Mouse (Mus musculus) heart, embryonic 10.5 days (tissue): Measurements from ENCODE around the gene Ccdc157. TPM values are rescaled to one million over a fixed set of nuclear protein-coding genes. Genes with fewer than 3 reads are reported as not detected.
"Not testable (repeated sequence)": the region's sequence is repeated elsewhere in the genome, so short reads cannot be mapped to it uniquely, and the experiment has no call there.

Experiments
- DNase-seq: peaks from one replicate; pipeline ENCODE4 v3.0.0-alpha.2; 2017; ENCODE audit warnings: low spot score
- H3K27ac ChIP-seq: fragments of 300-500 bp; sonication (generic); 2 replicates; pipeline ENCODE4 v1.5.1; 2016; ENCODE audit warnings: mild to moderate bottlenecking
- H3K27me3 ChIP-seq: fragments of 300-500 bp; sonication (generic); 2 replicates; pipeline ENCODE4 v1.6.1; 2016; ENCODE audit warnings: mild to moderate bottlenecking; ENCODE audit not compliant: poor library complexity, insufficient read depth, severe bottlenecking
- H3K36me3 ChIP-seq: fragments of 300-500 bp; sonication (generic); 2 replicates; pipeline ENCODE4 v1.6.1; 2016; ENCODE audit warnings: mild to moderate bottlenecking, moderate library complexity
- H3K4me1 ChIP-seq: fragments of 300-500 bp; sonication (generic); 2 replicates; pipeline ENCODE4 v1.6.1; 2016; ENCODE audit warnings: mild to moderate bottlenecking
- H3K4me3 ChIP-seq: fragments of 300-500 bp; sonication (generic); 2 replicates; pipeline ENCODE4 v1.5.1; 2016; ENCODE audit warnings: mild to moderate bottlenecking, moderate library complexity
- H3K9me3 ChIP-seq: fragments of 300-500 bp; sonication (generic); 2 replicates; pipeline ENCODE4 v1.6.1; 2016; ENCODE audit warnings: mild to moderate bottlenecking, moderate library complexity
- WGBS: fragments of 180-500 bp; shearing (Covaris S2); methylation state at CpG from one replicate; pipeline ENCODE4 v1.1.7; 2016; 5-methylcytosine and 5-hydroxymethylcytosine counted together
- polyA plus RNA-seq: library from polyadenylated mRNA; unstranded; fragments of >200 nt; fragmentation: Nextera tagmentation; extraction: Ambion mirVana; gene quantifications from 2 replicates; pipeline ENCODE4 v1.2.1, GENCODE M21; 2016

The Ccdc157 gene
- polyA plus RNA-seq, 1 experiment from 2014 or later, result 4.2 TPM

DNA sequence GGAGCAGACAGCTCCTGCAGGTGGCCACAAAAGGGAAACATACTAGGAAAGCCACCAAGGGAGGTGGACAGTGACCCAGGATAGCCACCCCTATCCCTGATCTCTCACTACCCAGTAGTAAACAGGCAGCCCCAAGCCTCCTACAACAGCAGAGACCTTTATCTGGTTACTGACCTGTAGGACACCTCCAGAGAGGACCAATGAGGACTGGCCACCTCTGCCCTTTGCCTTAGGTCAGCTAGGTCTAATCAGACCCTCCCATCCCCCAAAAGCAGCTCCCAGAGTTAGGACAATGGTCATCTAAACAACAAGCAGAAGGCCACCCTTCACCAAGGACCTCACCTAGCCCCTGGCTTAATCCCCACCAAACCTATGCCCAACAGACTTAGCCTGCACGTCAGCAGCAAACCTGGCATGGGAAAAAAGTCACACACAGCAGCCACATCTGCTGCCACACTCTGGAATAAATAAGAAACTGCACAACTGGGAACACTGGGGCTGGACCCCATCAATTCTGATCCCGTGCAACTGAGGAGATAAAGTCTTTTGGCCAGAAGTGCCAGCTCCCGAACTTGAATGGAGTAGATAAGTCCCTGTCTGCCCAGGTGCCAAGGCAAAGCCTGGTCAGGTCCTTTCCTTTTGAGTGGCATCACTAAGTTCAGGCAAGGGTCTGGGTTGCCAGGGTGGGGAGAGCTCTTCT lies 42.6 kb downstream of the Ccdc157 start:
- Histone ChIP-seq H3K4me1 (peaks cover 34% of the 10 kb centered on the region), H3K9me3 (no peaks in the 10 kb centered on the region), H3K27ac (no peak overlapping the region; the same call in 1 of the 2 replicates), H3K27me3 (peaks cover 59% of the 10 kb centered on the region), H3K36me3 (no peaks in the 10 kb centered on the region), H3K4me3 (peak overlapping the region; percentile 65)
- no peak for DNase-seq
- WGBS, result 21% methylated on average over 3 of the region's 3 CpGs

DNA sequence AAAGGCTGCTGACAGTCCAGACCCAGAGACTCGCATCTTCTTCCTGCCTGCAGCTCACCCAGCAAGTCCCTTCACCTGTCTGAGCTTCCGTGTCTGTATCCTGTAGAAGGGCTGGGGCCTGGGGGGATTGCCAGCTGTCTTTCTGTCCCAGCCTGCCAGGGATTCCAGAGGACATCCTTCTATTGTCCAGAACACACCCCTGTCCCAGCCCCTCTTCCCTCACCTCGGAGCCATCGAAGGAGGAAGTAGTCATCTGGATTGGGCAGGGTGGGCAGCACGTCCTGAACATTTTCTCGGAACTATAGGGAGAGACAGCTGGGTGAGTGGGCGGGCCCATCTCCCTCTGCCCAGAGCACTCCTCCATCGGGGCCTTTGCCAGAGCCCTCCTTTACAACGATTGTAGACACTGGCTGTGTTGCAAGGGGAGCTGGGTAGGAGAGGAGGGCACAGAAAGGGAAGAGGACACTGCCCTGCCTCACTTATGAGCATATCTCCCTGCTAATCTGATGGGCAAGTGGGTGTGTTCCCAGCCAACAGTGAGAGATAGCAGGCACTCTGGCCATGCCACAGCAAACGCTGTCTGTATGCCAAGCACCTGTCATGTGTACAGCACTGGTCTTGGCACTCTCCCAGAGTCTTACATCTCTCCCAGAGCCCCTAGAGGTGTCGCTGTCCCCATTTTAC lies 43.5 kb downstream of the Ccdc157 start:
- Histone ChIP-seq H3K27ac (no peak overlapping the region), H3K4me1 (peaks cover 31% of the 10 kb centered on the region), H3K27me3 (peaks cover 55% of the 10 kb centered on the region), H3K9me3 (no peaks in the 10 kb centered on the region), H3K4me3 (no peak overlapping the region), H3K36me3 (no peaks in the 10 kb centered on the region)
- 57% methylated on average over 11 of the region's 11 CpGs for WGBS
- DNase-seq, result no peak

DNA sequence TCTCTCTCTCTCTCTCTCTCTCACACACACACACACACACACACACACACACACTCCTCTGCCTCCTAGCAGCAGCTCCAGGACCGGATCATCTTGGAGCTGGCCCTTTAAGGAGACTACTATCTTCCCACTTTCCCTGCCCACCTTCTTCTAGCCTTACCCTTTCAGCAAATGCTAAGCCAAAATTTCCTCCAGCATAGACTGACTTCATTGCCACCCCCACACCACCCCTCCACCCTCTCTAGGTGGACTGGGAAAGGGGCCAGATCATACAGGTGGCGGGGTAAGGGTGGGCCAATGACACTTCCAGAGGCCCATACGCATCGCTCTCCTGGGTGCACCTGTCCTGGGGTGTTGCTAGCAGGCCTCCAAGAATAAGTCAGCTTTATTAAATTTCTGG lies 44.7 kb downstream of the Ccdc157 start:
- Histone ChIP-seq H3K27ac (no peak overlapping the region), H3K9me3 (no peaks in the 10 kb centered on the region), H3K4me1 (peaks cover 31% of the 10 kb centered on the region), H3K36me3 (no peaks in the 10 kb centered on the region), H3K4me3 (no peak overlapping the region), H3K27me3 (peaks cover 45% of the 10 kb centered on the region)
- 87% methylated on average over 4 of the region's 4 CpGs for WGBS
- DNase-seq, result no peak

DNA sequence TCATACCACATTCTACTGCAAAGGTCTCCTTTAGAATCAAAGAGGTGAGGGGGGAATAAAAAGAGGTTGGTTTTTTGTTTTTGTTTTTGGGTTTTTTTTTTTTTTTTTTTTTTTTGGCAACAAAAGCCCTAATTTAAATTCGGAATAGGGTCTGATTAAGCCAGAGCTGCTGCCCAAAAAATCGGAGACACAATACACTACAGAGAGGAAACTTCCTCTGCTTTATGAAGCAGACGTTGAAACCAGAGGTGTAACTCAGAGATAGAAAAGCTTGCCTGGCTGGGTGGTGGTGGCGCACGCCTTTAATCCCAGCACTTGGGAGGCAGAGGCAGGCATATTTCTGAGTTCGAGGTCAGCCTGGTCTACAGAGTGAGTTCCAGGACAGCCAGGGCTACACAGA lies 45.6 kb downstream of the Ccdc157 start:
- H3K27ac ChIP-seq, H3K9me3 ChIP-seq, H3K4me3 ChIP-seq, H3K36me3 ChIP-seq, DNase-seq: not testable (repeated sequence)
- peaks cover 23% of the 10 kb centered on the region for H3K4me1 ChIP-seq
- WGBS, result 82% methylated on average over 6 of the region's 6 CpGs
- H3K27me3 ChIP-seq, result peaks cover 36% of the 10 kb centered on the region

DNA sequence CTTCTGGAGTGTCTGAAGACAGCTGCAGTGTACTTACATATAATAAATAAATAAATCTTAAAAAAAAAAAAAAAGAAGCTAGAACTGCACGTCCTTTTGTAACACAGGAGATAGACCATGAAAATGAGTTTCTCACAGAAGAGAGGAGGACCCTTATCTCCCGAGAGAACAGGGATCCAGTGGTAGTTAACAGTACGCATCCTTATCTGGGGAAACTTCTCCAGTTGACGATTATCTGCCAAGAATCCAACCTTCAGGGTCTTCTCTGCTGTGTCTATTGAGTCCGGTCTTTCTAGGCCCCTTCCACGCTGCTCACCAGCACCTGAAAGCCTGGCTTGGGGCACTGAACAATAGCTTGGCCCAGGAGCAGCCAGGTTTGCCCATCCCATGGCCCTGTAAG lies 46.1 kb downstream of the Ccdc157 start:
- H3K27ac ChIP-seq, result no peak overlapping the region
- H3K27me3 ChIP-seq, result peaks cover 30% of the 10 kb centered on the region
- H3K4me1 ChIP-seq, result peaks cover 17% of the 10 kb centered on the region
- no peaks in the 10 kb centered on the region for H3K9me3 ChIP-seq
- H3K4me3 ChIP-seq, result no peak overlapping the region
- WGBS, result 58% methylated on average over 6 of the region's 6 CpGs
- no peaks in the 10 kb centered on the region for H3K36me3 ChIP-seq
- DNase-seq, result no peak

DNA sequence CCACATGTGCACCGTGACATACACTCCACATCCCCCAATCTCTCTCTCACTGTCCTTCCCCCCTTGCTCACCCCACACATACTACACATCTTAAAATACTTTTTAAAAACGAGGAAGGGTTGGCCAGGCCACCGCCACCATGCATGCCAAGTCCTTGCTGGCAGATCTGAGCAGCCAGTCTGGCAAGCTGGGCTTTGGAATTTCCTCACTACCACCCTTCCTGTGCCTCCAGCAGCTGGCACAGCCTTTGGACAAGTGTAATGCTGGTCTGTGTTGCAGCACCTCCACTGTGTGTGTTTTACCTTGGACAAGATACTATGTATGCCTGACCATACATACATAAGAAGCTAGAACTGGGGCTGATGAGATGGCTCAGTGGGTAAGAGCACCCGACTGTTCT lies 46.6 kb downstream of the Ccdc157 start:
- no peak for DNase-seq
- H3K27me3 ChIP-seq, result peaks cover 27% of the 10 kb centered on the region
- H3K4me1 ChIP-seq, result peaks cover 13% of the 10 kb centered on the region
- WGBS, result 84% methylated on average over 4 of the region's 4 CpGs
- H3K4me3 ChIP-seq, result no peak overlapping the region
- no peaks in the 10 kb centered on the region for H3K36me3 ChIP-seq
- H3K9me3 ChIP-seq, result no peaks in the 10 kb centered on the region
- H3K27ac ChIP-seq, result no peak overlapping the region

DNA sequence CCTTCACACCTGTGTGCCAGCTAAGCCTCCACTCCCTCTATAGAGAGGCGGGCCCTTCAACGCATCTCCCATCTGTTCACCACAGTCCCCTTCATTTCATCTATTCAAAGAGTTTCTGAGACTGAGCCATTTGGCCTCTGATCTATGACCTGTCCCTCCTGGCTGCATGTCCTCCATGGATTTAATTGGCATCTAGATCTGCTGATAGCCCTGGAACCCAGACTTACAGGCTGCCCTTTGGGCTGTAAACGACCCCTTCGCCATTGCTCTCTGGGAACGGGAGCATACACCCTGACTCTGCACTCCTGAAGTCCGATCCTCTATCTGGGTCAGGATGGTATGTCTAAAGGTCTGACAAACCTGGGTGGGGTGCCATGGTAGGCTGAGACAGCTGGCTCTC lies 47.2 kb downstream of the Ccdc157 start:
- Histone ChIP-seq H3K27ac (no peak overlapping the region), H3K4me3 (no peak overlapping the region)
- WGBS, result 84% methylated on average over 6 of the region's 6 CpGs

DNA sequence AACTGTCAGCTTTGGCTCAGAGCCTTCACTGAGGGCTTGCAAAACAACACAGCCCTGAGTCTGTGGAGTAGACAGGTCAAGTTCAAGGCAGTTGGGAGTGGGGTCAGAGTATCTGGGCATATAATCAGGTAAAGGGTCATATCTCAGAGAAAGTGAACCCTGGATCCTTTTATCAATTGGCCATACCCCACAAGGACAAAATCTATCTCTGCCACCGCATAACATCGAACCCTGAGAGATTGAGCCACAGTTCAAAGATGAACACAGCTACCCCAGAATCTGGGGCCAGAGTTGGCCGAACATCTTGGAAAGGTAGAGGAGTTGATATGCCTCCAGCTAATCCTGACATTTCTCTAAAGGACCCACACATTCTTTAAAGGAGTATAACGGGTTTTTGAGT lies 48.1 kb downstream of the Ccdc157 start:
- Histone ChIP-seq H3K27ac (no peak overlapping the region), H3K4me3 (no peak overlapping the region), H3K36me3 (0 out of 2 replicates have a peak, but pooled peaks cover 2% of the 10 kb centered on the region), H3K9me3 (no peaks in the 10 kb centered on the region), H3K4me1 (no peaks in the 10 kb centered on the region), H3K27me3 (peaks cover 12% of the 10 kb centered on the region)
- no peak for DNase-seq
- WGBS, result 76% methylated on average over 4 of the region's 4 CpGs

More for the DNA sequence above, 47.2 kb downstream of the Ccdc157 start:
- DNase-seq, result no peak
- no peaks in the 10 kb centered on the region for H3K36me3 ChIP-seq
- H3K27me3 ChIP-seq, result peaks cover 20% of the 10 kb centered on the region
- H3K4me1 ChIP-seq, result peaks cover 6% of the 10 kb centered on the region
- H3K9me3 ChIP-seq, result no peaks in the 10 kb centered on the region

DNA sequence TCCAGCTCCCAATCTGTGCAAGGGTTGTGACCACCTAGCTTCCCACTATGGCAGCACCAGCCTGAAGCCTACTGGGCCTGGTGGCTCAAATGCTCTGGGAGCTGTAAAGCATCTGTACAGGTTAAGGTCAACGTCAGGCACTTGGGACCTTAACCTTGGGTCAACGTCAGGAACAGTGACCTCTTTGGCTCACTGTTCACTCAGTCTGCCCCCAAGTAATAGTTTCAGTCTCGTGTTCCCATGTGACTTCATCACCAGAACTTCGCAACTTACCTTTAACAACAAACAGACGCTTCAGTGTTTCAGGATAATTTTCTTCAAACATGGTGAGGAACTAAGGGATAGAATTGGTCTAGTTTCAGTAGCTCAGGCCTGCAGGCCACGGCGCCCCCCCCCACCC lies 51.4 kb downstream of the Ccdc157 start:
- Histone ChIP-seq H3K36me3 (0 out of 2 replicates have a peak, but pooled peaks cover 3% of the 10 kb centered on the region), H3K4me1 (no peaks in the 10 kb centered on the region), H3K27ac (no peak overlapping the region), H3K4me3 (no peak overlapping the region), H3K27me3 (no peaks in the 10 kb centered on the region), H3K9me3 (no peaks in the 10 kb centered on the region)
- WGBS, result 79% methylated on average over 7 of the region's 7 CpGs
- DNase-seq, result no peak

DNA sequence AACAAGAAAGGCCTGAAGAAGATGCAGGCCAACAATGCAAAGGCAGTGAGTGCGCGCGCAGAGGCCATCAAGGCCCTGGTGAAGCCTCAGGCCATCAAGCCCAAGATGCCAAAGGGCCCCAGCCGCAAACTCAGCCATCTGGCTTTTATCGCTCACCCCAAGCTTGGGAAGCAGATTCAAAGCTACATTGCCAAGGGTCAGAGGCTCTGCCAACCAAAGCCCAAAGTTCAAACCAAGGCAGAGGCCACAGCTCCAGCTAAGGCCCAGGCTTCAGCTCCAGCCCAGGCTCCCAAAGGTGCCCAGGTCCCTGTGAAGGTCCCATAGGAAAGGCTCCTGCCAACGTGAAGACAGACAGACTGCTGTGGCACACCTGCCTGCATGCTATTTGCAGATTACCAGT lies 52.2 kb downstream of the Ccdc157 start:
- 83% methylated on average over 6 of the region's 6 CpGs for WGBS
- not testable (repeated sequence) for DNase-seq

DNA sequence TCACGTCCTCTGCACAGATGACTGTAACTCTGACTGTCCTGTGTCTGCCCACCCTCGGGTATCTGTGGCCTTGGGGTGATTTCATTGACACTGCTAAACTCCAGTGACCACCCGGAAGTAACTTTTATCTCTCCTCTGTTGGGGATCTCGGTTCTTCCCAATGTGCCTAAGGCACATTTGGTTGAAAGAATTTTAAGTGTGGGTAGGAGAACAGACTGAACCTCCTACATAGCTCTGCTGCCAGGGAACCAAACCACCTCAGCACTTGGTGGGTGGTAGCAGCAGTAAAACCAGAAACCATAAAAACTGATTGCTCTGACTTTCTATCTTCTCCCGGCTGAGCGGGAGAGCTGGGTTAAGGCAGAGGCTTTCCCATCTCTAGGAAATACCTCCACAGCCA lies 54.6 kb downstream of the Ccdc157 start:
- WGBS, result 62% methylated on average over 6 of the region's 6 CpGs
- H3K9me3 ChIP-seq, result no peaks in the 10 kb centered on the region
- H3K27ac ChIP-seq, result no peak overlapping the region
- H3K27me3 ChIP-seq, result no peaks in the 10 kb centered on the region
- 0 out of 2 replicates have a peak, but pooled peaks cover 3% of the 10 kb centered on the region for H3K36me3 ChIP-seq
- no peaks in the 10 kb centered on the region for H3K4me1 ChIP-seq
- no peak for DNase-seq
- H3K4me3 ChIP-seq, result no peak overlapping the region

More for the DNA sequence above, 52.2 kb downstream of the Ccdc157 start:
- H3K27ac ChIP-seq, H3K4me3 ChIP-seq, H3K4me1 ChIP-seq, H3K9me3 ChIP-seq, H3K36me3 ChIP-seq, H3K27me3 ChIP-seq: not testable (repeated sequence)

DNA sequence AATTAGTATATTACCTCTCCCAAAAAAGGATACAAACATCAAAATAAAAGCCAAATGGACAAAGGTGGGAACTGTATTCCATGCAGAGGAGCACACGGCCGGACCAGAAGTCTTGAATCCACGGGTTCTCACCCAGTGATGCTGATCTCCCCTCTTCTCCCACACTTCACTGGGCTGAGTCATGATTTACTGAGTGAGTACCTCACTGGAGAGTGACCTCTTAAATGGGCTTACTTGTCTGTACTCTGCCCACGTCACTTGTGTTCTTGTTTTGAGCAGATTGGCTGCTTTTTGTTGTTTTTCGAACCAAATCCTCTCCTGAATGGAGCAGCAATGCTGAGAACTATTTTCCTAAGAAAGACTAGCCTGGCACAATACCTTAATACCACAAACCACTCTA lies 55.1 kb downstream of the Ccdc157 start:
- no peak overlapping the region for H3K27ac ChIP-seq
- no peaks in the 10 kb centered on the region for H3K4me1 ChIP-seq
- DNase-seq, result no peak
- H3K36me3 ChIP-seq, result 0 out of 2 replicates have a peak, but pooled peaks cover 3% of the 10 kb centered on the region
- WGBS, result 85% methylated on average over 5 of the region's 5 CpGs
- H3K27me3 ChIP-seq, result no peaks in the 10 kb centered on the region
- no peak overlapping the region for H3K4me3 ChIP-seq
- H3K9me3 ChIP-seq, result no peaks in the 10 kb centered on the region

DNA sequence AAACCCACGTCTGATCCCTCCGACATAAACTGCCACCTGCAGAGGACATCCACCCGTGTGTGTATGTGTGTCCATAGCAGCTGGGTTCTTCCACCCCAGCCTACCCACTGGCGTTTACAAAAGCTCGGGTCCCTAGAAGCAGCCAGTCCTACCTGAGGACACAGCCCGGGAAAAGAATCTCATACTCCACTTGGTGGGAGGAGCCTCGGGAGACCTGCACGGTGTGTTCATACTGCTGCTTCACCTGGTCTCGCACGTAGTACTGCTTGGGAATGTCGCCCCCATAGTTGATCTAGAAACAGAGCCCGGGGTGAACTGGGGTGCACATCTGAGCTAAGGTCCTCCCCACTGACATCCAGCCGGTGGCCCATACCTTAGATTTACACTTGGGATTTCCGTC lies 56.6 kb downstream of the Ccdc157 start:
- Histone ChIP-seq H3K9me3 (no peaks in the 10 kb centered on the region), H3K27me3 (no peaks in the 10 kb centered on the region), H3K4me1 (no peaks in the 10 kb centered on the region), H3K27ac (no peak overlapping the region), H3K36me3 (0 out of 2 replicates have a peak, but pooled peaks cover 3% of the 10 kb centered on the region), H3K4me3 (no peak overlapping the region)
- DNase-seq, result no peak
- 74% methylated on average over 14 of the region's 14 CpGs for WGBS
